Mouse (Mus musculus): ENCODE results near the gene Aadacl2. TPM values are rescaled to one million over a fixed set of nuclear protein-coding genes. Genes with fewer than 3 reads are reported as not detected.

Gene Aadacl2
- total and polyA plus RNA-seq, 3 experiments: not detected

GRCm38 (mm10) chr3:60057809-60058082 lies 51.2 kb downstream of the Aadacl2 start:
- H3K36me3 ChIP-seq (ENCODE audit: control insufficient read depth, insufficient read depth, low read length): no peaks in the 10 kb centered on the region
- intact Hi-C loops (cut with DNase I): loop anchor here (10.0 kb wide), 1 partner anchor 183 kb away; no protein-coding TSS in a partner anchor
- WGBS: 67% methylated on average over 1 of the region's 1 CpGs
- no peak overlapping the region for H3K27ac ChIP-seq
- DNase-seq: no peak
- H3K4me1 ChIP-seq (ENCODE audit: control insufficient read depth, insufficient read depth, low read length): no peaks in the 10 kb centered on the region
- H3K9ac ChIP-seq (ENCODE audit: low read depth, low read length): no peak overlapping the region
- H3K4me3 ChIP-seq: no peak overlapping the region
- no peaks in the 10 kb centered on the region for H3K79me2 ChIP-seq (replicated peaks; ENCODE audit: control insufficient read depth, insufficient read depth, low read length)
- TF ChIP-seq EP300 (IDR thresholded peaks at IDR 0.05; ENCODE audit: insufficient read depth, low read depth, low read length): no peak
- no peak for TF ChIP-seq POLR2A (IDR thresholded peaks at IDR 0.05; ENCODE audit: insufficient read depth, low read depth, low read length)
- no peak for TF ChIP-seq CTCF (IDR thresholded peaks at IDR 0.05)
- H3K27me3 ChIP-seq (ENCODE audit: control insufficient read depth, insufficient read depth, low read length): no peaks in the 10 kb centered on the region

Other genes starting within 250 kb of the Aadacl2 start
- not detected for gene Gm8298, start 145.7 kb upstream of the Aadacl2 start, total RNA-seq (2021)
- gene Gm8298, start 145.7 kb upstream of the Aadacl2 start, polyA plus RNA-seq (2012; rRNA removed): not detected in 2 replicates
- gene C130079G13Rik, start 81.5 kb upstream of the Aadacl2 start, total RNA-seq (2021): not detected
- gene C130079G13Rik, start 81.5 kb upstream of the Aadacl2 start, polyA plus RNA-seq (2012; rRNA removed): not detected in 2 replicates
- not detected for gene Aadac, start 19.0 kb downstream of the Aadacl2 start, total RNA-seq (2021)
- gene Aadac, start 19.0 kb downstream of the Aadacl2 start, polyA plus RNA-seq (2012; rRNA removed): 0.12 TPM in 1 of 2 replicates, not detected in the other
- gene Sucnr1, start 75.1 kb downstream of the Aadacl2 start, total RNA-seq (2021): not detected
- gene Sucnr1, start 75.1 kb downstream of the Aadacl2 start, polyA plus RNA-seq (2012; rRNA removed): 0.59 and 1.2 TPM in 2 replicates

Measured in heart, adult 2 months (tissue).